Mouse (Mus musculus): ENCODE results near the gene Mkrn2os.

Gene Mkrn2os

GRCm38 (mm10) chr6:115582328-115583115 is 9.9 kb downstream of the Mkrn2os start:
- DNase-seq = no peak

- DNase-seq = no peak
Measured at GRCm38 (mm10) chr6:115580810-115581209, 11.6 kb downstream of the Mkrn2os start.

GRCm38 (mm10) chr6:115577941-115578340 is 14.4 kb downstream of the Mkrn2os start:
- DNase-seq = no peak

GRCm38 (mm10) chr6:115577407-115577806 is 15.0 kb downstream of the Mkrn2os start:
- DNase-seq = no peak

GRCm38 (mm10) chr6:115574171-115574570 is 18.2 kb downstream of the Mkrn2os start:
- DNase-seq = no peak

GRCm38 (mm10) chr6:115565479-115566045 is 26.8 kb downstream of the Mkrn2os start:
- no peak for DNase-seq

GRCm38 (mm10) chr6:115559651-115560632 is 32.4 kb downstream of the Mkrn2os start:
- DNase-seq = peak; percentile 58 to 71

GRCm38 (mm10) chr6:115558176-115558575 is 34.2 kb downstream of the Mkrn2os start:
- DNase-seq = no peak

- no peak for DNase-seq
Measured at GRCm38 (mm10) chr6:115555485-115555884, 36.9 kb downstream of the Mkrn2os start.

- DNase-seq = peak; percentile 74 to 78
Measured at GRCm38 (mm10) chr6:115546276-115546675, 46.1 kb downstream of the Mkrn2os start.

GRCm38 (mm10) chr6:115544442-115544970 is 47.9 kb downstream of the Mkrn2os start, which contains the start of gene Tsen2:
Gene Tsen2, plus strand, starts transcription at chr6:115544664.
- DNase-seq = peak; percentile 97 to 98

- DNase-seq = no peak
Measured at GRCm38 (mm10) chr6:115542341-115542740, 50.0 kb downstream of the Mkrn2os start.

- DNase-seq = no peak
Measured at GRCm38 (mm10) chr6:115541676-115542275, 50.6 kb downstream of the Mkrn2os start.

GRCm38 (mm10) chr6:115538645-115539429 is 53.5 kb downstream of the Mkrn2os start:
- DNase-seq = peak; percentile 85 to 86

GRCm38 (mm10) chr6:115536169-115536568 is 56.2 kb downstream of the Mkrn2os start:
- no peak for DNase-seq

- peak; percentile 30 to 45 for DNase-seq
Measured at GRCm38 (mm10) chr6:115534617-115535016, 57.8 kb downstream of the Mkrn2os start.
